Mouse (Mus musculus) testis, adult 2 months (tissue): Measurements from ENCODE around the gene Fxyd1. TPM values are rescaled to one million over a fixed set of nuclear protein-coding genes. Genes with fewer than 3 reads are reported as not detected.

ENCODE experiments used
- H3K27ac ChIP-seq: fragments of 200-500 bp; 2 replicates; pipeline ENCODE4 v1.5.1; 2012; ENCODE audit warnings: low read depth, low read length; ENCODE audit not compliant: control insufficient read depth, insufficient read depth
- H3K27me3 ChIP-seq: fragments of 200-500 bp; 2 replicates; pipeline ENCODE4 v1.6.1; 2012; ENCODE audit warnings: mild to moderate bottlenecking, low read length, moderate library complexity; ENCODE audit not compliant: control insufficient read depth, insufficient read depth
- H3K36me3 ChIP-seq: fragments of 200-500 bp; 2 replicates; pipeline ENCODE4 v1.6.1; 2012; ENCODE audit warnings: mild to moderate bottlenecking, low read length; ENCODE audit not compliant: control insufficient read depth, insufficient read depth
- H3K4me1 ChIP-seq: fragments of 200-500 bp; 2 replicates; pipeline ENCODE4 v1.6.1; 2012; ENCODE audit warnings: low read length; ENCODE audit not compliant: control insufficient read depth, insufficient read depth
- H3K4me3 ChIP-seq: fragments of 200-500 bp; 2 replicates; pipeline ENCODE4 v1.5.1; 2012; ENCODE audit warnings: low read depth, mild to moderate bottlenecking, low read length, moderate library complexity, mixed read lengths; ENCODE audit not compliant: control insufficient read depth
- CTCF ChIP-seq: fragments of 200-500 bp; IDR thresholded peaks from 2 replicates; pipeline ENCODE4 v1.5.1; 2012; ENCODE audit warnings: low read depth, mild to moderate bottlenecking, inconsistent platforms, low read length, moderate library complexity; ENCODE audit not compliant: control insufficient read depth, insufficient read depth, insufficient replicate concordance
- POLR2A ChIP-seq: fragments of 200-500 bp; IDR thresholded peaks from 2 replicates; pipeline ENCODE4 v1.6.1; 2012; ENCODE audit warnings: low read depth, mild to moderate bottlenecking, inconsistent platforms, low read length, moderate library complexity; ENCODE audit not compliant: control insufficient read depth
- polyA plus RNA-seq: library from polyadenylated mRNA; depleted of rRNA; stranded (reverse); fragments of >200 nt; gene quantifications from 2 replicates; pipeline ENCODE4 v1.2.3, GENCODE M21; 2012

Gene Fxyd1
- polyA plus RNA-seq, 1 experiment: 94.7 TPM

GRCm38 (mm10) chr7:31097583-31098248 is 40.7 kb upstream of the Fxyd1 start:
- no peak overlapping the region for H3K27ac ChIP-seq
- H3K27me3 ChIP-seq: no peaks in the 10 kb centered on the region
- peak overlapping the region; percentile 73 for H3K4me3 ChIP-seq
- H3K36me3 ChIP-seq: no peaks in the 10 kb centered on the region
- no peaks in the 10 kb centered on the region; the same call in 1 of the 2 replicates for H3K4me1 ChIP-seq
- TF ChIP-seq POLR2A (no peak), CTCF (peak; percentile 84)

GRCm38 (mm10) chr7:31096892-31097564 is 40.0 kb upstream of the Fxyd1 start:
- no peaks in the 10 kb centered on the region; the same call in 1 of the 2 replicates for H3K4me1 ChIP-seq
- H3K4me3 ChIP-seq: peak overlapping the region; percentile 4
- TF ChIP-seq CTCF (no peak), POLR2A (no peak)
- H3K27ac ChIP-seq: no peak overlapping the region
- no peaks in the 10 kb centered on the region for H3K27me3 ChIP-seq
- no peaks in the 10 kb centered on the region for H3K36me3 ChIP-seq

GRCm38 (mm10) chr7:31094774-31095501 is 37.9 kb upstream of the Fxyd1 start:
- H3K4me1 ChIP-seq: no peaks in the 10 kb centered on the region; the same call in 1 of the 2 replicates
- H3K4me3 ChIP-seq: no peak overlapping the region
- H3K27me3 ChIP-seq: no peaks in the 10 kb centered on the region
- H3K36me3 ChIP-seq: no peaks in the 10 kb centered on the region
- TF ChIP-seq POLR2A: no peak
- TF ChIP-seq CTCF: no peak
- H3K27ac ChIP-seq: no peak overlapping the region

GRCm38 (mm10) chr7:31089721-31090120 is 32.7 kb upstream of the Fxyd1 start:
- TF ChIP-seq POLR2A (no peak), CTCF (no peak)
- Histone ChIP-seq H3K36me3 (no peaks in the 10 kb centered on the region), H3K27ac (no peak overlapping the region), H3K4me1 (no peaks in the 10 kb centered on the region; the same call in 1 of the 2 replicates), H3K27me3 (no peaks in the 10 kb centered on the region), H3K4me3 (no peak overlapping the region)

- no peaks in the 10 kb centered on the region for H3K27me3 ChIP-seq
- peaks cover 1% of the 10 kb centered on the region for H3K4me1 ChIP-seq
- H3K27ac ChIP-seq: no peak overlapping the region
- TF ChIP-seq POLR2A (no peak), CTCF (no peak)
- H3K36me3 ChIP-seq: no peaks in the 10 kb centered on the region
- no peak overlapping the region for H3K4me3 ChIP-seq
Observed at GRCm38 (mm10) chr7:31088206-31088605, 31.2 kb upstream of the Fxyd1 start.

- no peak for TF ChIP-seq POLR2A
- TF ChIP-seq CTCF: no peak
- no peak overlapping the region for H3K4me3 ChIP-seq
- peaks cover 3% of the 10 kb centered on the region for H3K4me1 ChIP-seq
- H3K27me3 ChIP-seq: no peaks in the 10 kb centered on the region
- no peaks in the 10 kb centered on the region for H3K36me3 ChIP-seq
- no peak overlapping the region for H3K27ac ChIP-seq
Observed at GRCm38 (mm10) chr7:31087262-31087661, 30.3 kb upstream of the Fxyd1 start.

- H3K27me3 ChIP-seq: no peaks in the 10 kb centered on the region
Observed at GRCm38 (mm10) chr7:31086175-31086755, 29.3 kb upstream of the Fxyd1 start.

More at GRCm38 (mm10) chr7:31086175-31086755, 29.3 kb upstream of the Fxyd1 start:
- Histone ChIP-seq H3K36me3 (no peaks in the 10 kb centered on the region), H3K4me3 (no peak overlapping the region), H3K27ac (no peak overlapping the region), H3K4me1 (peaks cover 3% of the 10 kb centered on the region)
- no peak for TF ChIP-seq POLR2A
- TF ChIP-seq CTCF: no peak
